2 mouse cellular contexts compared by ENCODE assay signal in genomic region chr8:70171240-70171639, GRCm38 (mm10).
TF ChIP-seq lines count a peak whose summit lies in the region.

No protein-coding gene starts in this region.

TF ChIP-seq in CH12.LX, 34 proteins besides CTCF, POLR2A, EP300 and RAD21:
- TF ChIP-seq TCF12 (IDR thresholded peaks at IDR 0.05; ENCODE audit: low read depth, low read length) (peak; percentile 33; the same call in 1 of the 2 replicates), MYC (IDR thresholded peaks at IDR 0.05; ENCODE audit: low read depth, low read length) (0 out of 2 replicates have a peak, but pooled peaks have one; percentile 29), ZC3H11A (IDR thresholded peaks at IDR 0.05; ENCODE audit: low read depth, low read length) (no peak), USF1 (IDR thresholded peaks at IDR 0.05; ENCODE audit: low read depth, low read length) (no peak), MXI1 (IDR thresholded peaks at IDR 0.05; ENCODE audit: low read depth, low read length) (no peak), GABPA (IDR thresholded peaks at IDR 0.05; ENCODE audit: insufficient replicate concordance, low read depth, low read length) (no peak), ZKSCAN1 (IDR thresholded peaks at IDR 0.05; ENCODE audit: borderline replicate concordance, low read depth, low read length) (no peak), HCFC1 (IDR thresholded peaks at IDR 0.05; ENCODE audit: low read depth, low read length) (no peak), BHLHE40 (IDR thresholded peaks at IDR 0.05; ENCODE audit: low read depth, low read length) (no peak), POLR2AphosphoS2 (IDR thresholded peaks at IDR 0.05; ENCODE audit: low read depth, low read length) (peak; percentile 5; the same call in 1 of the 2 replicates)

TF ChIP-seq in MEL, 35 proteins besides CTCF, POLR2A, EP300 and RAD21:
- TF ChIP-seq MAZ (IDR thresholded peaks at IDR 0.05; ENCODE audit: low read depth, low read length) (no peak), MAFK (IDR thresholded peaks at IDR 0.05; ENCODE audit: borderline replicate concordance, low read depth, low read length) (no peak), BHLHE40 (IDR thresholded peaks at IDR 0.05; ENCODE audit: borderline replicate concordance, low read depth, low read length) (no peak), USF1 (IDR thresholded peaks at IDR 0.05; ENCODE audit: low read depth, low read length) (no peak), ZNF384 (IDR thresholded peaks at IDR 0.05; ENCODE audit: low read depth, low read length) (no peak), ZMIZ1 (IDR thresholded peaks at IDR 0.05; ENCODE audit: low read depth, low read length) (no peak), MEF2A (IDR thresholded peaks at IDR 0.05; ENCODE audit: extremely low read depth, insufficient replicate concordance, low read depth, low read length, poor library complexity, severe bottlenecking) (no peak)
